Mouse (Mus musculus) hindbrain, embryonic 11.5 days (tissue): ENCODE data around the gene Ror2. TPM values are rescaled to one million over a fixed set of nuclear protein-coding genes. Genes with fewer than 3 reads are reported as not detected.
A peak's percentile ranks its signal among the peaks of the same experiment; 100 is the strongest.

Source experiments
- ATAC-seq: fragments of 200-750 bp; cut with Nextera tagmentation; 2 replicates; pipeline ENCODE4 v1.8.0; 2017; ENCODE audit warnings: mild to moderate bottlenecking, moderate TSS enrichment, moderate library complexity; ENCODE audit not compliant: low FRiP score
- DNase-seq: peaks from one replicate; pipeline ENCODE4 v3.0.0-alpha.2; 2015; ENCODE audit warnings: low spot score
- H3K27ac ChIP-seq: fragments of 300-500 bp; sonication (generic); 2 replicates; pipeline ENCODE4 v1.5.1; 2014; ENCODE audit warnings: mild to moderate bottlenecking, low read depth, low read length
- H3K27me3 ChIP-seq: fragments of 300-500 bp; sonication (generic); 2 replicates; pipeline ENCODE4 v1.6.1; 2014; ENCODE audit warnings: mild to moderate bottlenecking, low read length, moderate library complexity, mixed read lengths; ENCODE audit not compliant: control insufficient read depth, insufficient read depth
- H3K36me3 ChIP-seq: fragments of 300-500 bp; sonication (generic); 2 replicates; pipeline ENCODE4 v1.6.1; 2014; ENCODE audit warnings: mild to moderate bottlenecking, low read length, moderate library complexity, mixed read lengths; ENCODE audit not compliant: control insufficient read depth, insufficient read depth
- H3K4me1 ChIP-seq: fragments of 300-500 bp; sonication (generic); replicated peaks from 2 replicates; pipeline ENCODE4 v1.6.1; 2014; ENCODE audit warnings: low read length, mixed read lengths; ENCODE audit not compliant: control insufficient read depth, insufficient read depth
- H3K4me2 ChIP-seq: fragments of 300-500 bp; sonication (generic); replicated peaks from 2 replicates; pipeline ENCODE4 v1.6.1; 2014; ENCODE audit warnings: mild to moderate bottlenecking, low read depth, low read length
- H3K4me3 ChIP-seq: fragments of 300-500 bp; sonication (generic); 2 replicates; pipeline ENCODE4 v1.5.1; 2014; ENCODE audit warnings: low read depth, low read length
- H3K9ac ChIP-seq: fragments of 300-500 bp; sonication (generic); 2 replicates; pipeline ENCODE4 v1.6.1; 2014; ENCODE audit warnings: low read depth, low read length
- H3K9me3 ChIP-seq: fragments of 300-500 bp; sonication (generic); 2 replicates; pipeline ENCODE4 v1.6.1; 2016; ENCODE audit warnings: low read length; ENCODE audit not compliant: control insufficient read depth
- WGBS: fragments of 180-500 bp; shearing (Covaris S2); extraction: QIAGEN DNeasy Blood & Tissue Kit; methylation state at CpG from one replicate; pipeline ENCODE4 v1.1.7; 2014; 5-methylcytosine and 5-hydroxymethylcytosine counted together
- polyA plus RNA-seq: library from polyadenylated mRNA; unstranded; fragments of >200 nt; fragmentation: Nextera tagmentation; extraction: Ambion mirVana; gene quantifications from 2 replicates; pipeline ENCODE4 v1.2.1, GENCODE M21; 2014

The Ror2 gene
- polyA plus RNA-seq, 1 experiment from 2014 or later = 5.4 TPM

DNA sequence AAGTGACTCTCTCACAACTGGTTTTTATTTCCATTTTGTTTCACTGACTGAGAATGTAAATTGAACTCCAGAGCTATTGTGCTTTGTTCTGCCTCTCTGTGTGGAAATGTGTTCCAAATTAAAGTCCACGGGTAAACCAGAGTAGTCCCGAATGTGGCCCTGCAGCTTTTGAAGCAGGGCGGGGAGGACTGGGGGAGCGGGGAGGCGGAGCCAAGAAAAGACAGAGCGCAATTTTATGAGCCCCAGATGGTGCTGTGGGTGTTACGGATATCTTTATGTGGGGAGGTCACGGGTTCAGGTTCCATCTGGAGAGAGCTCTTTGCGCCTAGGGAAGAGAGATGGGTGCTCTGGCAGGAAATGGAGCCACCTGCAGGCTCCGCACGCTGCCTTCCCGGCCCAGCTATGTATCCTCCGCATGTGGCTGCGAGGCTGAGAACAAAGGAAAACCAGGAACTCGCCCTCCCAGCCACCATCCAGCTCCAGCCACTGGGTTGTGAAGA lies 23.8 kb upstream of the Ror2 start:
- H3K4me1 ChIP-seq = no peaks in the 10 kb centered on the region; the same call in 1 of the 2 replicates
- no peaks in the 10 kb centered on the region for H3K9me3 ChIP-seq
- ATAC-seq (peak; percentile 72), DNase-seq (peak; percentile 80)
- H3K4me3 ChIP-seq = 0 out of 2 replicates have a peak overlapping the region, but pooled peaks have one; percentile 15
- WGBS = 1% methylated on average over 15 of the region's 15 CpGs
- H3K36me3 ChIP-seq = no peaks in the 10 kb centered on the region
- peak overlapping the region; percentile 56; the same call in 1 of the 2 replicates for H3K27ac ChIP-seq
- peak overlapping the region; percentile 31; the same call in 1 of the 2 replicates for H3K4me2 ChIP-seq
- peak overlapping the region; percentile 24 for H3K9ac ChIP-seq
- no peaks in the 10 kb centered on the region for H3K27me3 ChIP-seq

DNA sequence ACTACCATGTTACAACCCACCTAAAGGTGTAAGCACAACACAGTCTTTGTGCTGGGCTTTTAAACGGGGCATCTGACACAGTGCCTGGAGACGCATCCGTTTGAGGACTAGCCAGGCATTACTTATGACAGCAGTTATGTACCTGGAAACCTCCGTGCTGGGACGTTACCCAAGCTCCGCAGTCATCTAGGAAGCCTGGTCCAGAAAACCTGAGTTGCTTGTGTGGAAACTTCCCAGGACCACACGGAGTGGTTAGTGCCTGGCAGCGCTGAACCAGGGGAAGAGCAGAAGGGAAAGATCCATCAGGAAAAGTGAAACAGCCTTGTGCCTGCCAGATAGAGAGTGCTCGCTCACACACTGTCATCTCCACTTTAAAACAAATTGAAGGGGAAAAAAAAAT lies 23.2 kb upstream of the Ror2 start:
- H3K27ac ChIP-seq = 0 out of 2 replicates have a peak overlapping the region, but pooled peaks have one; percentile 24
- no peaks in the 10 kb centered on the region for H3K36me3 ChIP-seq
- no peaks in the 10 kb centered on the region for H3K9me3 ChIP-seq
- 50% methylated on average over 9 of the region's 9 CpGs for WGBS
- no peak overlapping the region for H3K4me3 ChIP-seq
- no peak overlapping the region for H3K4me2 ChIP-seq
- ATAC-seq (no peak), DNase-seq (peak; percentile 53)
- no peaks in the 10 kb centered on the region for H3K27me3 ChIP-seq
- no peaks in the 10 kb centered on the region; the same call in 1 of the 2 replicates for H3K4me1 ChIP-seq
- H3K9ac ChIP-seq = no peak overlapping the region

DNA sequence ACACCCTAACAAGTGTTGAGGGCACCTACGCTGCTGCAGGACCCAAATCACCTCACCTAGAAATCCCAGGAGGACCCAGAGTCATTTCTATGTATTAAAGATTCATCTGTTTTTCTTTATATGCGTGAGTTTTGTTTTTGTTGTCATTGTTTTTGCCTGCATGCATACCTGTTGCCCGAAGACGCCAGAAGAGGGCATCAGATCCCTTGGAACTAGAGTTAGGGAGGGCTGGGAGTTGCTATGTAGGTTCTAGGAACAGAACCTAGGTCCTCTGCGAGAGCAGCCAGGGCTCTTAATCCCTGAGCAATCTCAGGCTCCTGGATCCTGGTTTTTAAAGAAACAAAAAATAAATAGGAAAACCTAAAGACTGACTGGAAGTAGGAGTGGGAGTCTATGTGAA lies 20.9 kb upstream of the Ror2 start:
- Histone ChIP-seq H3K9ac (no peak overlapping the region), H3K4me2 (no peak overlapping the region), H3K36me3 (no peaks in the 10 kb centered on the region), H3K27ac (no peak overlapping the region), H3K9me3 (no peaks in the 10 kb centered on the region), H3K4me1 (no peaks in the 10 kb centered on the region; the same call in 1 of the 2 replicates), H3K4me3 (no peak overlapping the region), H3K27me3 (no peaks in the 10 kb centered on the region)
- DNase-seq (no peak), ATAC-seq (no peak)
- 66% methylated on average over 5 of the region's 5 CpGs for WGBS

DNA sequence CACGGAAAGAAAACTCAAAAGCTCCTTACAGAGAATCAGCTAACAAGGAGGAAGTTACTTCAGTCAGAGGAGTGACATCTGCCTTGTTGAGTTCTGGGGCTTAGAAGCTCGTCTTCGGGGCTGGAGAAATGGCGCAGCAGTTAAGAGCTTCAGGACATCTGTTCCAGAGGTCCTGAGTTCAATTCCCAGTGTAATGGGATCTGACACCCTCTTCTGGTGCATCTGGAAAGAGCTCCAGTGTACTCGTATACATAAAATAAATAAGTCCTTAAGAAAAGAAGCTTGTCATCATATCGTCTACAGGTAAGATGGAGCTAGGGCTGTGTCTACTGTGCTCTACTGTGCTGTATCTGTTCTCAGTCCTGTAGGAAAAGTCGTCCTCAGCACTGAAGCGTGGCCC lies 19.3 kb upstream of the Ror2 start:
- H3K4me2 ChIP-seq = no peak overlapping the region
- H3K27ac ChIP-seq = no peak overlapping the region
- no peak overlapping the region for H3K9ac ChIP-seq
- WGBS = 85% methylated on average over 8 of the region's 8 CpGs
- H3K9me3 ChIP-seq = no peaks in the 10 kb centered on the region
- H3K27me3 ChIP-seq = no peaks in the 10 kb centered on the region
- H3K4me3 ChIP-seq = no peak overlapping the region
- DNase-seq (no peak), ATAC-seq (no peak)
- no peaks in the 10 kb centered on the region for H3K36me3 ChIP-seq
- no peaks in the 10 kb centered on the region; the same call in 1 of the 2 replicates for H3K4me1 ChIP-seq

DNA sequence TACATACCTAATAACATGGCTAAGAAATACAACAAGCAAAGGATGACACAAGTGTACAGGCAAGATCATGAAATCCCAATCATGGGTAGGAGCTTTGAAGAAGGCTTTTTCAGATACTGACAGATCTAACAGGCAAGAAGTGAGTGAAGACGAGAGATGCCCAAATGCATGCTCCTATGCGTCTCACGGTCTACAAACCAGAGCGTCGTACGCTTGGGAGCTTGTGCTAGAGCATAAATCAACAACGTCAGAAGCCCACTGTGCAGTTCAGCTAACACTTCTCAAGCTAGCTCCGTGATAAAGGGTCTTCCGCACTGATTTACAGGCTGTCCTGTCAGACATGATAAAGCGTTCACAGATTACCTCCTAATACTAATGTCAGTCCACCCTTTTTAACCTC lies 16.8 kb upstream of the Ror2 start:
- Histone ChIP-seq H3K9ac (no peak overlapping the region), H3K9me3 (no peaks in the 10 kb centered on the region), H3K4me3 (no peak overlapping the region), H3K27ac (no peak overlapping the region), H3K27me3 (no peaks in the 10 kb centered on the region), H3K4me2 (no peak overlapping the region), H3K4me1 (no peaks in the 10 kb centered on the region), H3K36me3 (no peaks in the 10 kb centered on the region)
- ATAC-seq (no peak), DNase-seq (no peak)
- WGBS = 73% methylated on average over 10 of the region's 10 CpGs

DNA sequence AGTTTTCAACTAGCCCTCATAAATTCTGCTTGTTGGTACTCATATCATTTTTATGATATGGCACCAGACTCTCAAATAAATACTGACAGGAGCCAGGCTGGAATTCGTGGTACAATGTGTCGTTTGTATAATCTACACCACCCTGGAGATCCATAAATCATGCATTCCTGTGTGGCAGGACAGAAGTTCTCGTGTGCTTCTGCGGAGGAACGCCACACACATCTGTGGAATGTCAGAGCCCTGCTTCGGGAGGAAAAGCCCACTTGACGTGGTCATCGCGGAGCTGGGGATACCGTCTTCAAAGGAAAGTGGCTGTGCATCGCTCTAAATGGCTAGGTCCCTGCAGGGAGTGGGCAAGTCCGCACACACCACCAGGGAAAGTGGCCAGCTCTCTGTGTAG lies 7.1 kb upstream of the Ror2 start:
- Histone ChIP-seq H3K4me2 (no peak overlapping the region), H3K9ac (no peak overlapping the region), H3K27ac (no peak overlapping the region), H3K27me3 (no peaks in the 10 kb centered on the region), H3K4me1 (no peaks in the 10 kb centered on the region), H3K9me3 (no peaks in the 10 kb centered on the region), H3K36me3 (no peaks in the 10 kb centered on the region), H3K4me3 (no peak overlapping the region)
- ATAC-seq = no peak
- 68% methylated on average over 12 of the region's 12 CpGs for WGBS
- DNase-seq = no peak

DNA sequence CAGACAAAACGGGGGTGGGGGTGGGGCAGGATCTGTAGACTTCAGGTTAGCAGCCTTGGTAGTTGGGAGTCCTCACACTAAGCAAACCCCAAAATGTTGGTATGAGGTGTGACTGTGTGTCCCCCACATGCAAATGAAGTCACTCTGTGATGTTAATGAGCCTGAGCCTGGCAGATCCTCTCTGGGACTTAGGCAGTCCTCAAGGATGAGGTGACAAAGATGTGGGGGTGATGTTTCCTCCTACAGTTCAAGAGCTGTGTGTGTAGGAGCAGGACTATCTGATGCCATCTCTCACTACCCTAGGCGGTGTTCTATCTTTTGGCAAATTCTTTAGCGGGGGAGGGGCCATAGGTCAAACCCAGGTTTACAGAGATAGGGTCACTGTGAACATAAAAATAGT lies 6.3 kb upstream of the Ror2 start:
- H3K9ac ChIP-seq = no peak overlapping the region
- H3K36me3 ChIP-seq = no peaks in the 10 kb centered on the region
- H3K4me2 ChIP-seq = no peak overlapping the region
- no peaks in the 10 kb centered on the region for H3K4me1 ChIP-seq
- WGBS = 39% methylated on average over 3 of the region's 3 CpGs
- ATAC-seq = no peak
- no peaks in the 10 kb centered on the region for H3K27me3 ChIP-seq
- DNase-seq = no peak
- H3K27ac ChIP-seq = no peak overlapping the region
- no peaks in the 10 kb centered on the region for H3K9me3 ChIP-seq
- H3K4me3 ChIP-seq = no peak overlapping the region

DNA sequence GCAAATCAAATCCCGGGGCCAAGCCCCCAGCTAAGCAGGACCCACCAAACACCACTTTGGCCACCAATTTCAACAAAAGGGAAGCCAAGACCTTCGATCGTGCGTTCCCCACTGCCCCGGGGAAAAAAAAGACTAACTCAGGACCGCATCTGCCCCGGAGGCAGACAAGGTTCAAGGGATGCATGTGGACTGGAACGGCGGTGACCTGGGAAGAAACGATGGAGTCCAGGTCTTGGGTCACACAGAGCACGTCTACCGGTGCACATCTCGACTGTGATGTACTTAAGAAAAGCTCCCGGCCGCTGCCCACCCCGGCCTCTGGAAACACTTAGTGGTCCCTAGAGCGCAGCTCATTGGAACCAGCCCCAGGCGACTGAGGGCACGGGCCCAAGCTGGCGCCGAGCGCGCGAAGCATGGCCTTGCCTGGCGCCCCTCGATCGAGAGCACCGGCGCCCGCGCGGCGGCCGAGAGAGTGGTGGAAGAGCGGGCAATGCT lies 616 bp downstream of the Ror2 start:
- Histone ChIP-seq H3K4me3 (peak overlapping the region; percentile 61), H3K4me1 (peaks cover 3% of the 10 kb centered on the region; the same call in 1 of the 2 replicates), H3K4me2 (peak overlapping the region; percentile 78), H3K36me3 (no peaks in the 10 kb centered on the region), H3K9ac (peak overlapping the region; percentile 67), H3K27me3 (peaks cover 7% of the 10 kb centered on the region), H3K9me3 (no peaks in the 10 kb centered on the region), H3K27ac (peak overlapping the region; percentile 60; the same call in 1 of the 2 replicates)
- ATAC-seq = peak; percentile 40; the same call in 1 of the 2 replicates
- DNase-seq = peak; percentile 74
- WGBS = under 1% methylated on average over 35 of the region's 35 CpGs

DNA sequence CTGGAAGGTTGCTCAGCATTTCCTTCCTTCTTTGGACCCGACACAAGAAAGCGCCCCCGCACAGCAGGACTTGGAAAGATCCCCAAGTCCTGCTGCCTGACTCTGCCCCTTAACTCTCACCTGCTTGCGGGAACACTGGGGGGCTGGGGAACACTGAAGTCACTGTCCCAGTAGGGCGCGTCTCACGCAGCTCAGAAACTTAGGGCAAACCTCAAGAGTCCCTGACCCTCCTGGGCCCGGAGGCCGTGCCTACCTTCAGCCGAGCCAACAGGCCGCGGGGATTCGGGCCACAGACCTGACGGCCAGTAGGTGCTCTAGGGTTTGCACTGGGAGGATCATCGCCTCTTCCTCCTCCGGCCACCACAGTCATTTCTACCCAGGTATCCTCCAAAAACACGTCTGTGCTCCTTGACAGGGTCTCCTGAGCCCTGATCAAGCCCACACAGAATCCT lies 1.2 kb downstream of the Ror2 start:
- H3K27ac ChIP-seq = 0 out of 2 replicates have a peak overlapping the region, but pooled peaks have one; percentile 10
- H3K9me3 ChIP-seq = no peaks in the 10 kb centered on the region
- peak overlapping the region; percentile 78 for H3K4me2 ChIP-seq
- peak overlapping the region; percentile 67 for H3K9ac ChIP-seq
- peaks cover 3% of the 10 kb centered on the region; the same call in 1 of the 2 replicates for H3K4me1 ChIP-seq
- 2% methylated on average over 17 of the region's 17 CpGs for WGBS
- DNase-seq = peak; percentile 51
- peak overlapping the region; percentile 61 for H3K4me3 ChIP-seq
- no peak for ATAC-seq
- no peaks in the 10 kb centered on the region for H3K36me3 ChIP-seq
- peaks cover 7% of the 10 kb centered on the region for H3K27me3 ChIP-seq
